In genomic region chr3:25108997-25109396, GRCm38 (mm10) we compare ENCODE assay signal across 10 mouse cellular contexts. TPM values are rescaled to one million over a fixed set of nuclear protein-coding genes. Genes with fewer than 3 reads are reported as not detected.
DNase-seq lines count a peak whose midpoint lies in the region; ATAC-seq lines count a peak whose summit lies in the region.
"Had no signal": no experiment of that assay in that cellular context is flagged by ENCODE, and none has a peak within 500 bp of the region (broad histone marks: within the 10 kb centered on the region; RNA-seq: fewer than 3 reads in every experiment).

No protein-coding gene starts in this region.

- H3K27ac ChIP-seq in limb, embryonic 11.5 days (replicated peaks; ENCODE audit: low read depth, low read length) = no peak overlapping the region
- no peak overlapping the region for H3K27ac ChIP-seq in limb, embryonic 10.5 days
- no peak overlapping the region for H3K27ac ChIP-seq in heart, embryonic 16.5 days (ENCODE audit: low read length)
- H3K27ac ChIP-seq: liver, embryonic 13.5 days; neural tube, embryonic 13.5 days had no signal

- 49% methylated on average over 3 of the region's 3 CpGs for WGBS in limb, embryonic 11.5 days
- WGBS in limb, embryonic 10.5 days = 82% methylated on average over 3 of the region's 3 CpGs
- 13% methylated on average over 3 of the region's 3 CpGs for WGBS in heart, embryonic 16.5 days

- H3K27me3 ChIP-seq in limb, embryonic 11.5 days (ENCODE audit: control insufficient read depth, insufficient read depth, low read length) = no peaks in the 10 kb centered on the region
- H3K27me3 ChIP-seq in limb, embryonic 10.5 days (ENCODE audit: low read depth, poor library complexity, severe bottlenecking) = no peaks in the 10 kb centered on the region
- no peaks in the 10 kb centered on the region for H3K27me3 ChIP-seq in heart, embryonic 16.5 days (ENCODE audit: control insufficient read depth, insufficient read depth, low read length)
- H3K27me3 ChIP-seq: liver, embryonic 13.5 days; neural tube, embryonic 13.5 days had no signal

- no peaks in the 10 kb centered on the region for H3K9me3 ChIP-seq in limb, embryonic 11.5 days (ENCODE audit: control insufficient read depth, low read length)
- no peaks in the 10 kb centered on the region for H3K9me3 ChIP-seq in limb, embryonic 10.5 days (replicated peaks)
- no peaks in the 10 kb centered on the region for H3K9me3 ChIP-seq in heart, embryonic 16.5 days (replicated peaks; ENCODE audit: control insufficient read depth, low read length)
- H3K9me3 ChIP-seq: liver, embryonic 13.5 days; neural tube, embryonic 13.5 days had no signal

- no peak overlapping the region for H3K4me3 ChIP-seq in limb, embryonic 11.5 days (ENCODE audit: low read depth, low read length)
- no peak overlapping the region for H3K4me3 ChIP-seq in limb, embryonic 10.5 days
- H3K4me3 ChIP-seq in heart, embryonic 16.5 days (ENCODE audit: low read length) = no peak overlapping the region
- H3K4me3 ChIP-seq: liver, embryonic 13.5 days; neural tube, embryonic 13.5 days had no signal

- H3K36me3 ChIP-seq in limb, embryonic 11.5 days (ENCODE audit: control insufficient read depth, insufficient read depth, low read length) = no peaks in the 10 kb centered on the region
- H3K36me3 ChIP-seq in limb, embryonic 10.5 days = no peaks in the 10 kb centered on the region
- no peaks in the 10 kb centered on the region for H3K36me3 ChIP-seq in heart, embryonic 16.5 days (ENCODE audit: control insufficient read depth, insufficient read depth)
- H3K36me3 ChIP-seq: liver, embryonic 13.5 days; neural tube, embryonic 13.5 days had no signal

- H3K4me2 ChIP-seq in limb, embryonic 11.5 days (ENCODE audit: low read depth, severe bottlenecking) = no peak overlapping the region
- no peak overlapping the region for H3K4me2 ChIP-seq in heart, embryonic 16.5 days (ENCODE audit: low read depth, low read length)
- H3K4me2 ChIP-seq: liver, embryonic 13.5 days; neural tube, embryonic 13.5 days had no signal

- no peak overlapping the region for H3K9ac ChIP-seq in limb, embryonic 11.5 days (ENCODE audit: low read length)
- H3K9ac ChIP-seq in heart, embryonic 16.5 days (ENCODE audit: low read length) = no peak overlapping the region
- H3K9ac ChIP-seq: liver, embryonic 13.5 days; neural tube, embryonic 13.5 days had no signal

- no peaks in the 10 kb centered on the region for H3K4me1 ChIP-seq in limb, embryonic 11.5 days (ENCODE audit: control insufficient read depth, insufficient read depth, low read length)
- no peaks in the 10 kb centered on the region for H3K4me1 ChIP-seq in limb, embryonic 10.5 days
- H3K4me1 ChIP-seq in heart, embryonic 16.5 days (ENCODE audit: control insufficient read depth, insufficient read depth, low read length) = peaks cover 5% of the 10 kb centered on the region; the same call in 1 of the 2 replicates
- H3K4me1 ChIP-seq: liver, embryonic 13.5 days; neural tube, embryonic 13.5 days had no signal

- 0 out of 2 replicates have a peak, but pooled peaks have one; percentile 62 for ATAC-seq in limb, embryonic 11.5 days (ENCODE audit: insufficient number of reproducible peaks, low FRiP score, low TSS enrichment, low read depth)
- ATAC-seq in heart, embryonic 16.5 days (replicated peaks; ENCODE audit: extremely low read depth, insufficient read depth, low FRiP score) = peak; percentile 86

- peak; percentile 7 to 8 for DNase-seq in cerebellum, postnatal 14 days
- no peak for DNase-seq in cerebellum, adult 8-10 months
- peak; percentile 22 for DNase-seq in limb, embryonic 11.5 days (ENCODE audit: low spot score)
- no peak for DNase-seq in limb, embryonic 10.5 days (ENCODE audit: low spot score)
- DNase-seq in retina, embryonic 14.5 days (ENCODE audit: low spot score) = peak; percentile 53
- no peak for DNase-seq in spleen, postnatal 36 days (ENCODE audit: low spot score in 2 of 2)
- DNase-seq in ovary, postnatal 36 days (ENCODE audit: low spot score) = no peak
- DNase-seq: liver, embryonic 13.5 days had no signal

RNA-seq across cellular contexts. Expression of gene Naaladl2, which starts 35.1 kb away (rescaled TPM):
- polyA plus RNA-seq in limb, embryonic 11.5 days (2014; fragmentation: Nextera tagmentation; extraction: Ambion mirVana) = 0.43 and 0.72 TPM in 2 replicates
- 0.34 and 0.44 TPM in 2 replicates for polyA plus RNA-seq in limb, embryonic 10.5 days (2016; fragmentation: Nextera tagmentation; extraction: Ambion mirVana)
- 1.7 and 2.5 TPM in 2 replicates for polyA plus RNA-seq in heart, embryonic 16.5 days (2015; fragmentation: Nextera tagmentation; extraction: Ambion mirVana)

Comparison
In these comparisons a context has a peak if more than half of its experiments do, and no peak if none do; other contexts are left out.
1. DNase-seq: peak in cerebellum, postnatal 14 days (2 of 2), limb, embryonic 11.5 days (single experiment) and retina, embryonic 14.5 days (single experiment); none in cerebellum, adult 8-10 months (single experiment), limb, embryonic 10.5 days (single experiment), spleen, postnatal 36 days (0 of 2) and ovary, postnatal 36 days (single experiment).